Mouse (Mus musculus): ENCODE results near the gene Ggt7.
"Not testable (repeated sequence)": the region's sequence is repeated elsewhere in the genome, so short reads cannot be mapped to it uniquely, and the experiment has no call there.

The Ggt7 gene

GRCm38 (mm10) chr2:155517455-155518423, at the start of gene Ggt7, which contains the start of gene Acss2:
TSS of gene Ggt7 (minus strand) at chr2:155518237.
TSS of gene Acss2 (plus strand) at chr2:155517948.
- in situ Hi-C loops (cut with MboI; ENCODE audit: low sequenced_read_pairs): loop anchor here (5.0 to 10.0 kb wide), 2 partner anchors 65 to 247 kb away; no protein-coding TSS in a partner anchor

- in situ Hi-C loops (cut with MboI; ENCODE audit: low sequenced_read_pairs): no loop called here
Measured at GRCm38 (mm10) chr2:155567751-155568150, 49.7 kb upstream of the Ggt7 start.

- in situ Hi-C loops (cut with MboI; ENCODE audit: low sequenced_read_pairs): no loop called here
Measured at GRCm38 (mm10) chr2:155562934-155563333, 44.9 kb upstream of the Ggt7 start.

GRCm38 (mm10) chr2:155562209-155562608, 44.2 kb upstream of the Ggt7 start:
- in situ Hi-C loops (cut with MboI; ENCODE audit: low sequenced_read_pairs): no loop called here

GRCm38 (mm10) chr2:155554426-155554985, 36.5 kb upstream of the Ggt7 start:
- in situ Hi-C loops (cut with MboI; ENCODE audit: low sequenced_read_pairs): no loop called here

GRCm38 (mm10) chr2:155552949-155553354, 34.9 kb upstream of the Ggt7 start:
- in situ Hi-C loops (cut with MboI; ENCODE audit: low sequenced_read_pairs): no loop called here

- in situ Hi-C loops (cut with MboI; ENCODE audit: low sequenced_read_pairs): no loop called here
Measured at GRCm38 (mm10) chr2:155552336-155552735, 34.3 kb upstream of the Ggt7 start.

GRCm38 (mm10) chr2:155546955-155547354, 28.9 kb upstream of the Ggt7 start:
- in situ Hi-C loops (cut with MboI; ENCODE audit: low sequenced_read_pairs): no loop called here

- in situ Hi-C loops (cut with MboI; ENCODE audit: low sequenced_read_pairs): no loop called here
Measured at GRCm38 (mm10) chr2:155540822-155541458, 22.9 kb upstream of the Ggt7 start.

GRCm38 (mm10) chr2:155539696-155540095, 21.7 kb upstream of the Ggt7 start:
- in situ Hi-C loops (cut with MboI; ENCODE audit: low sequenced_read_pairs): no loop called here

GRCm38 (mm10) chr2:155538463-155539057, 20.5 kb upstream of the Ggt7 start:
- in situ Hi-C loops (cut with MboI; ENCODE audit: low sequenced_read_pairs): not testable (repeated sequence)

GRCm38 (mm10) chr2:155537761-155538462, 19.9 kb upstream of the Ggt7 start:
- in situ Hi-C loops (cut with MboI; ENCODE audit: low sequenced_read_pairs): no loop called here

- in situ Hi-C loops (cut with MboI; ENCODE audit: low sequenced_read_pairs): no loop called here
Measured at GRCm38 (mm10) chr2:155536292-155536691, 18.3 kb upstream of the Ggt7 start.

- in situ Hi-C loops (cut with MboI; ENCODE audit: low sequenced_read_pairs): no loop called here
Measured at GRCm38 (mm10) chr2:155527367-155527766, 9.3 kb upstream of the Ggt7 start.

GRCm38 (mm10) chr2:155524378-155524777, 6.3 kb upstream of the Ggt7 start:
- in situ Hi-C loops (cut with MboI; ENCODE audit: low sequenced_read_pairs): no loop called here

GRCm38 (mm10) chr2:155523706-155524105, 5.7 kb upstream of the Ggt7 start:
- in situ Hi-C loops (cut with MboI; ENCODE audit: low sequenced_read_pairs): no loop called here

- in situ Hi-C loops (cut with MboI; ENCODE audit: low sequenced_read_pairs): loop anchor here (5.0 to 10.0 kb wide), 2 partner anchors 64 to 246 kb away; no protein-coding TSS in a partner anchor
Measured at GRCm38 (mm10) chr2:155518531-155519270, 664 bp upstream of the Ggt7 start.

- in situ Hi-C loops (cut with MboI; ENCODE audit: low sequenced_read_pairs): loop anchor here (5.0 to 10.0 kb wide), 2 partner anchors 66 to 249 kb away; no protein-coding TSS in a partner anchor
Measured at GRCm38 (mm10) chr2:155515941-155516340, 2.1 kb downstream of the Ggt7 start.

- in situ Hi-C loops (cut with MboI; ENCODE audit: low sequenced_read_pairs): loop anchor here (5.0 to 10.0 kb wide), 3 partner anchors 68 to 250 kb away; no protein-coding TSS in a partner anchor
Measured at GRCm38 (mm10) chr2:155514666-155515065, 3.4 kb downstream of the Ggt7 start.
